Mouse (Mus musculus) liver, adult 2 months (tissue): ENCODE data around the gene Atoh8.

Experiments used
- CTCF ChIP-seq: fragments of 200-500 bp; IDR thresholded peaks from 2 replicates; pipeline ENCODE4 v1.5.1; 2011; ENCODE audit warnings: low read depth, low read length, control low read depth
- POLR2A ChIP-seq: fragments of 200-500 bp; IDR thresholded peaks from 2 replicates; pipeline ENCODE4 v1.6.1; 2011; ENCODE audit warnings: low read length, control low read depth; ENCODE audit not compliant: insufficient read depth; ENCODE audit errors: extremely low read depth

- TF ChIP-seq CTCF: no peak
- TF ChIP-seq POLR2A: no peak
These were observed 34.9 kb upstream of the Atoh8 start for GRCm38 (mm10) chr6:72270258-72270657.
